Mouse (Mus musculus): ENCODE results near the gene Usp28.

GRCm38 (mm10) chr9:48999256-48999655 is 14.1 kb downstream of the Usp28 start:
- TF ChIP-seq POLR2A (IDR thresholded peaks at IDR 0.05; ENCODE audit: extremely low read depth, insufficient read depth, low read length) (no peak), CTCF (IDR thresholded peaks at IDR 0.05; ENCODE audit: extremely low read depth, insufficient read depth, low read length) (no peak)
